11 mouse cellular contexts compared by ENCODE assay signal in genomic region chr3:131812968-131813367, GRCm38 (mm10).
DNase-seq lines count a peak whose midpoint lies in the region; ATAC-seq lines count a peak whose summit lies in the region.
"Had no signal": no experiment of that assay in that cellular context is flagged by ENCODE, and none has a peak within 500 bp of the region (broad histone marks: within the 10 kb centered on the region; RNA-seq: fewer than 3 reads in every experiment).

No protein-coding gene starts in this region.

- H3K36me3 ChIP-seq in kidney, embryonic 14.5 days (ENCODE audit: control insufficient read depth, insufficient read depth, low read length) = no peaks in the 10 kb centered on the region
- H3K36me3 ChIP-seq: embryonic facial prominence, embryonic 13.5 days; heart, embryonic 13.5 days had no signal

- H3K27ac ChIP-seq in kidney, embryonic 14.5 days (ENCODE audit: low read depth, low read length) = no peak overlapping the region
- H3K27ac ChIP-seq: embryonic facial prominence, embryonic 13.5 days; heart, embryonic 13.5 days had no signal

- H3K4me3 ChIP-seq in kidney, embryonic 14.5 days (ENCODE audit: low read length) = no peak overlapping the region
- H3K4me3 ChIP-seq: embryonic facial prominence, embryonic 13.5 days; heart, embryonic 13.5 days had no signal

- H3K9me3 ChIP-seq in kidney, embryonic 14.5 days (ENCODE audit: control insufficient read depth, low read length) = no peaks in the 10 kb centered on the region
- H3K9me3 ChIP-seq: embryonic facial prominence, embryonic 13.5 days; heart, embryonic 13.5 days had no signal

- H3K27me3 ChIP-seq in kidney, embryonic 14.5 days (ENCODE audit: control insufficient read depth, insufficient read depth, low read length) = no peaks in the 10 kb centered on the region
- H3K27me3 ChIP-seq: embryonic facial prominence, embryonic 13.5 days; heart, embryonic 13.5 days had no signal

- no peak overlapping the region for H3K9ac ChIP-seq in kidney, embryonic 14.5 days (ENCODE audit: low read depth, low read length)
- H3K9ac ChIP-seq: embryonic facial prominence, embryonic 13.5 days; heart, embryonic 13.5 days had no signal

- DNase-seq in embryo, embryonic 10 days (ENCODE audit: low spot score) = peak; percentile 49
- no peak for DNase-seq in embryo, embryonic 9.5 days (ENCODE audit: extremely low spot score)
- DNase-seq in kidney, postnatal 14 days = peak; percentile 24
- DNase-seq in ES-CJ7 (ENCODE audit: low read depth, low spot score) (peak; percentile 37), MN1 (ENCODE audit: low spot score) (no peak)
- peak; percentile 2 for DNase-seq in left cerebral cortex, postnatal 4 days
- DNase-seq: lung, postnatal 14 days had no signal

- no peak for ATAC-seq in kidney, embryonic 14.5 days (ENCODE audit: low FRiP score, low TSS enrichment)
- no peak for ATAC-seq in erythroblast, adult 5-6 weeks (replicated peaks; ENCODE audit: low FRiP score, poor library complexity, severe bottlenecking)

- intact Hi-C loops in left cerebral cortex, postnatal 4 days (cut with DNase I) = loop anchor here (5.0 kb wide), 1 partner anchor 269 kb away; no protein-coding TSS in a partner anchor

- no peak overlapping the region for H3K4me2 ChIP-seq in kidney, embryonic 14.5 days (replicated peaks; ENCODE audit: low read depth, low read length)
- H3K4me2 ChIP-seq: embryonic facial prominence, embryonic 13.5 days; heart, embryonic 13.5 days had no signal

- WGBS in kidney, embryonic 14.5 days = 53% methylated on average over 6 of the region's 6 CpGs

- H3K4me1 ChIP-seq in kidney, embryonic 14.5 days (ENCODE audit: control insufficient read depth, insufficient read depth, low read length) = no peaks in the 10 kb centered on the region
- H3K4me1 ChIP-seq: heart, embryonic 13.5 days had no signal

Comparison
In these comparisons a context has a peak if more than half of its experiments do, and no peak if none do; other contexts are left out.
1. DNase-seq: peak in embryo, embryonic 10 days (single experiment), kidney, postnatal 14 days (single experiment), ES-CJ7 (single experiment) and left cerebral cortex, postnatal 4 days (single experiment); none in embryo, embryonic 9.5 days (single experiment) and MN1 (single experiment).